Mouse (Mus musculus) urinary bladder, postnatal 25 days (tissue): Measurements from ENCODE around the gene Gm11032.
"Not testable (repeated sequence)": the region's sequence is repeated elsewhere in the genome, so short reads cannot be mapped to it uniquely, and the experiment has no call there.

Source experiments
- DNase-seq: peaks from one replicate; pipeline ENCODE4 v3.0.0; 2022; ENCODE audit warnings: low spot score

Gene Gm11032

DNA sequence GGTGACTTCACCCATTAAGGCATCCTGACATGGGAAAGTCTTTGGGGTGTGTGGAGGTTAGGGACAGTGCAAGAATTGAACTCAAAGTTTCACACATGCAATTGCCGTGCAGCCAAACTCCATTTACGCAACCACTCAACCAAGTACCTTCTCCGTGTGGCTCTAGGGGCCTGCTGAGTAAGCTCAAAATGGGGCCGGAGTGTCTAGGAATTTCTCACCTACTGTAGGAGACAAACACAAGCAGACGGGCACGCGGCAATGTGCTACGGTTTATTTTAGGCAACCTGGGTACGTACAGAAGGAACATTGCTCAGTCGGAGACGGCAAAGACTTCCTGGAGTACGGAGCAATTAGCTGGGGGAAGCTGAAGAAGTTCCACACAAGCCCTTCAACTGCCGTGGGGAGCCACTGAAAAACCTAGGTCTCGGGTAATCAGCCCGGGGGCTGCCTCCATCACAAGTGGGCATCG is at the start of gene Gm11032:
TSS of gene Gm11032 (plus strand) at position 51 of the 469 bp plus-strand sequence.
- DNase-seq = no peak

DNA sequence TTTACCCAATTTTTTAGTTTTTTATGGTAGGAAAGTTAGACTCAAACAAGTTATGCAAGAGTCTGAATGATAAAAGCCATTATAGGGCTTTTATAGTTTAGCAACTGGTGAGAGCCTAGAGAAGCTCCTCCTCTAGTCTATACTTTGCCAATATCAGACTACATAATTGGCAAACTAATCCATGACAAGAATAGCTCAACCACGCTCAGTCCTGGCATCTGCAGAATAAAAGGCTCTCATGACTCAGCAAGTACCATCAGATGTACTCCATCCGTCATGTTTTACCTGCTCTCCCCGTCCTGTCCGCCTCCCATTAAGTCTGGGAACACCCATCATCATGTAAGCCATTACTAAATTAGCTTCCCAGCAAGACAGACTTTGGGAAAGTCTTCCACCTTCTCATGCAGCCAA is 48.4 kb upstream of the Gm11032 start:
- no peak for DNase-seq

DNA sequence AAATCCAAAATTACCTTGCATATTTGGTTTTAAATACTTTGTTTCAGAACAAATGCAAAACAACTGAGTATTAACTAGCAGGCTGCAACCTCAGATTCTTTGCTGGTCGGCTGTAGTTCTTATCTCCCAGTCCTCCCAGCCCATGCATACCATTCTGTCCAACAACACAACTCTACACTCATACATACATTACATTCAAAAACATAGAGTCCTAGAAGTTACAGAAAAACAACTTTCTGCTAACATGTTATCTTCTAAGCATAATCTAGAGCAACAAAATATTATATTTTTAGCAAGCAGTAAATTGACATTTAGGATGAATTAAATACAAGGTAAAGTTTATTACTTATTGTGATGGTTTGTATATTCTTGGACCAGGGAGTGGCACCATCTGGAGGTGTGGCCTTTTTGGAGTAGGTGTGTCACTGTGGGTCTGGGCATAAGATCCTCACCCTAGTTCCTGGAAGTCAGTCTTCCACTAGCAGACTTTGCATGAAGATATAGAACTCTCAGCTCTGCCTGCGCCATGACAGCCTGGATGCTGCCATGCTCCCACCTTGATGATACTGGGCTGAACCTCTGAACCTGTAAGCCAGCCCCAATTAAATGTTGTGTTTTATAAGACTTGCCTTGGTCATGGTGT is 43.7 kb upstream of the Gm11032 start:
- not testable (repeated sequence) for DNase-seq

GRCm38 (mm10) chr11:4577079-4577478 is 42.8 kb upstream of the Gm11032 start:
- no peak for DNase-seq

DNA sequence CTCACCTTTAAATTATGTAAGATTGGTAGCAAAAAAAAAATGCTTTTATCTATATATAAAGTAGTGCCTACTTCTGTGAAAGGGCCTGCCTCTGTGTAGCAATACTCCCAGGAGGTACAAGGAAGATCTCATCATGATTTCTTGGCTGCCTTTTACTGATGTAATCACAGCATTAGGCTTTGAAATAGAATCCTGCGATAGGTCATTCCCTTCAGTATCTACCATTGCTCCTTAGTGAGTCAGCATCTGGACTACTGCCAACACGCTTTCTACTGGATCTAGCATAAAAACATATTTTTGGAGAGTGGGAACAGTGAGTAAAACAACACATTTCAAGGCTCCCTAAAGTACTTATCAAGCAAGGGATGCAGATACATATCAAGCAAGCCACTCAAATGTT is 41.2 kb upstream of the Gm11032 start:
- peak; percentile 58 for DNase-seq

GRCm38 (mm10) chr11:4591811-4592210 is 28.1 kb upstream of the Gm11032 start:
- no peak for DNase-seq

- DNase-seq = no peak
These were observed 26.4 kb upstream of the Gm11032 start for GRCm38 (mm10) chr11:4593491-4593848.

GRCm38 (mm10) chr11:4593849-4594607 is 25.8 kb upstream of the Gm11032 start:
- peak; percentile 50 for DNase-seq

GRCm38 (mm10) chr11:4594608-4595500 is 25.0 kb upstream of the Gm11032 start, which contains the start of gene Mtmr3:
TSS of gene Mtmr3 (minus strand) at chr11:4594863.
- DNase-seq = peak; percentile 96

GRCm38 (mm10) chr11:4598411-4598810 is 21.5 kb upstream of the Gm11032 start:
- DNase-seq = no peak

DNA sequence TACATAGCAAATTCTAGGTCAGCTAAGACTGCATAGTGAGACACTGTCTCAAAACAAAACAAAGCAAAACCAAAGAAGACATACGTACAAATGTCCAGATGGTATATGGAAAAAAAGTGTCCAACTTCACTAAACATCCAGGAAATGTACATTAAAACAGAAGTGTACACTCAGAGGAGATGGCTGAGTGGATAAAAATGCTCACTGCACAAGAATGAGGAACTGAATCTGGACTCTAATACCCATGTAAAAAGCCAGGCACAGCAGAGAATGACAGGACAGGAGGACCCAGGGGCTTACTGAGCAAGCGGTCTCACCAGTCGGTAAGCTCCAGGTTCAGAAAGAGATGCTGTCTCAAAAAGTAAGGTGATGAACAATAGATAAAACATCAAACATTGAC is 20.0 kb upstream of the Gm11032 start:
- DNase-seq = no peak

DNA sequence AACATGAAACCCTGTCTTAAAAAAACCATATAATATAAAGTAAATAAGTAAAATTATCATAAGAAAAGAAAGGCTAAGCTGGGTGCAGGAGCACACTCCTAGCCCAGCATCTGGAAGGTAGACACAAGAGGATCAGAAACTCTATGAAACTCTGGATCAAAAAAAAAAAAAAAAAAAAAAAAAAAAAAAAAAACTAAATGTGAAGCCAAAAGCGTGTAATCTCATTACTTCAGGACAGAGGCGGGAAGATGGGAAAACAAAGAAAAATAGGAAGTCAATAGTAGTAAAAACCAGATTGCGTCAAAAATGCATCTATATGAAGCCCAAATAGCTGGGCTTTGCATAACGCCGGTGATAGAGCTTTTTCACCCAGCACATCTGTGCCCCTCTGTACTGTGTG is 18.0 kb upstream of the Gm11032 start:
- DNase-seq = no peak

DNA sequence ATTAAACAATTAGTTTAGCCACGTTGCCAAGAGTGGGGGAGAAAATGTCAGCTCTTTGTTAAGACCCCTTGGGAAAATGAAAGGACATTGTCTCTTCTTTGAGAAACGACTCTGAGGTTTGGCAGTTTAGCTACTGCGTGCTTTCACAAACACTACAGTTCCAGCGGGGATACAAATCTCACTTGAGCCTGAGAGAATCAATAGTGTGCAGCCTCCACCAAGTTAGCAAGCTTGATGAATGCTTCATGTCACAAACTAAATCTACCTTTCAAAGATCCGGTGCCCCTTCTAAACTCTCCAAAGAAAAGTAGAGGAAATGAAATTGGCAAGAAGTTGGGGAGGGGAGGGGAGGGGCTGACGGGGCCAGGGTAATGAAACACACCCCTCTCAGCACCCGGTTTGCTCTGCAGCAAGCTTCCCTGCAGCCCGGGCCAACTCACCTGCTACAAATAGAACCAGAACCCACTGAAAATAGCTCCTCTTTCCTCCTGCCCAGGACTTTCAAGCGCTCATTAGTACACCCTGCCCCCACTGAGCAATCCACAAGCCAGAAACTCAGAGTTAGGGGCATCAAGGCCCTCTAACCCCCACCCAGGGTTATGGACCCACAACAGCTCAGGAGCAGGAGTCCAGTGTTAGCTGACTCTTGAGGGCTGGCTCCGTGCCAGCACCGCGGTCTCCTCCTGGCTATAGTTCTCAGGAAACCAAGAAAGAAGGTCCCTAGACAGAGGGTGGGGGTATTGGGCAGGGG is 17.0 kb upstream of the Gm11032 start:
- no peak for DNase-seq

DNA sequence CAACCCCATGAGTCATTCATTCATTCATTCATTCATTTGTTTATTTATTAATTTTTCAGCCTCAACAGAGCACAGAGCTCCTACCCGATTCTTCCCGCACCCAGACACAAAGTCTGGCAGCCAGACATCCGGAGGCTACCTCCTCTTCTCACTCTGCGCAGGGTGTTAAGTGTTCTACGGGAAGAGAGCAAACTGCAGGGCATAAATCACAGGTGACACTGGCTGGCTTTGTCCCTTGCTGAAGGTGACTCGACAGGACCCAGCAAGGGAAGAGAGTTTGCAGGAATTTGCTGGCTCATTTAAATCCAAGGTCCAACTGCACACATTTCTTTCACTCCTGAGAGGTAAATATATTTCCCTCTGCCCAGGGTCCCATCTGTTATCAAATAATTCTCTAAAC is 15.4 kb upstream of the Gm11032 start:
- DNase-seq = no peak

- no peak for DNase-seq
These were observed 14.5 kb upstream of the Gm11032 start for GRCm38 (mm10) chr11:4605414-4605813.

DNA sequence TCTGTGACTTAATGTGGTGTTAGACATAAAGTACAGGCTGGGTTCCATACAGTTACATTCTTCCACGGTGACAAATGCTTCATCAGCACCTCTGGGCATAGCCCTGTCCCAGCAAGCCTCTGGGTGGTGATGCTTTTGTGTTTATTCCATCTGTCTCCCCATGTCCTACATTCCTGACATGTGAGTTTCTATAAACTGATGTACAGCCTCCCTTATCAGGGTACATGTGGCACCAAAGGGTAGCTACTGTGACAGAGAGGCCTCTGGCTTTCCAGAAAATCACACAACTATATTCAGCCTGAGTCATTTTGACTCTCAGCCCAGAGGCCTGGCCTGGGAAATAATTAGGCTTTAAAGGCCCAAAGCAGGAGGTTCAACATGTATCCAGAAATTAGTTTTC is 13.3 kb upstream of the Gm11032 start:
- DNase-seq = no peak

DNA sequence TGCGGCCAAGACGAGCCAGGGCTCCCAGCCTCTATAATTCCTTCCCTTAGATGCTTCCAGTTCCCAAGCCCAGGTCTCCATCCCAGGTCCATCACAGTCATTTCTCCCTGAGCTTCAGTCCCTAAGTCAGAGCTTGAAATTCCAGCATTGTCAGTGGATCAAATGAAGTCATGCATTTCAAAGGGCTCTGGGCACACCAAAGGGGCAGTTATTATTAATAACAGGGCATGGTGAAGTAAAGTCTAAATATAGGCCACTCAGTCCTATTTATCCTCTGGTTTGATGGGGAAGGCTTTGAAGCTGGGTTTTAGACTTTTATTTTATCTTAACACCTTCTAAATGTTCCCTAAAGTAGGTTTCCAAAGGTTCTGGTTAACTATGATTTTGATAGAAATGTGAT is 8.0 kb upstream of the Gm11032 start:
- DNase-seq = no peak

DNA sequence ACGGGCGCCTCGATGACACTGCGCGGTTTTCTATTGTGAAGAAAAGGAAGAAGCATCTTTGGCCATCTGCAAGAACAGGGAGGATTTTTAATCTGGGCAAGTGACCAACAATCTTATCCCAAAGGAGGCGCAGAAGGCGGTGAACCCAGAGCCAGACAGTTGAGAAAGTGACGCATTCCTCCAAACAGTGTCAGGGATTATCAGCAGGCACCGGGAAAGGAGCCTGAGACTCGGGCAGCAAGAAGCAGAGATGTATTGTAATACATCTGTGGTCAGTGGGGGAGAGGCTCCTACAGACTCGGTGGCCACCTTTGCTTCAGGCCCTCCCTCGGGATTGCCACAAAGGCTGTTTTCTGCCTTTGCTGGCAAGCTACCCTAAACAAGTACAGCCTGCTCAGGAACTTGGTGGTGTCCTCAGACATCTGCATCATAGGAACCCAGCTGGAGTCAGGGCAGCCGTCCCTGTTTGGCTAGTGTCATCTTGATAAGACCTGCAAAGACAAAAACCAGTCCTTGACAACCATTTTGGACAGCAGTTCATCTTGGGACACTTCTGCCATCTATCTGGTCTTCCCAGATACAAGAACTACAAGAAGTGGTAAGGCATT is 738 bp downstream of the Gm11032 start:
- DNase-seq = no peak

DNA sequence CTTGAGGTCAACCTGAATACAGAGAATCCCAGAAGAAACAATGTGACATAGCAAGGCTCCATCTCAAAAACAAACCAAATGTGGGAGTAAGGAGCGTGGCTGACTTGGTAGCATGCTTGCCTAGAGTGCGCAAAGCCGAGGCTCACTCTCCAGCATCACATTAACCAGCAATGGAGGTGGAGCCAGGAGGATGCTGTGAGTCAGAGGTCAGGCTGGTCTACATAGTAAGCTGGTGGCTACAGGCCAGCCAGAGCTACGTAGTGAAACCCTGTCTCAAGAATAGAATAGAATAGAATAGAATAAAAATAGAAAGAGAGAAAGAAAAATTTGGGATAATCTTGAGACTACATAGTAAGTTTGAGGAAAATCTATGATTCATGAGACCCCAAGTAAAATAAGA is 2.0 kb downstream of the Gm11032 start:
- no peak for DNase-seq

DNA sequence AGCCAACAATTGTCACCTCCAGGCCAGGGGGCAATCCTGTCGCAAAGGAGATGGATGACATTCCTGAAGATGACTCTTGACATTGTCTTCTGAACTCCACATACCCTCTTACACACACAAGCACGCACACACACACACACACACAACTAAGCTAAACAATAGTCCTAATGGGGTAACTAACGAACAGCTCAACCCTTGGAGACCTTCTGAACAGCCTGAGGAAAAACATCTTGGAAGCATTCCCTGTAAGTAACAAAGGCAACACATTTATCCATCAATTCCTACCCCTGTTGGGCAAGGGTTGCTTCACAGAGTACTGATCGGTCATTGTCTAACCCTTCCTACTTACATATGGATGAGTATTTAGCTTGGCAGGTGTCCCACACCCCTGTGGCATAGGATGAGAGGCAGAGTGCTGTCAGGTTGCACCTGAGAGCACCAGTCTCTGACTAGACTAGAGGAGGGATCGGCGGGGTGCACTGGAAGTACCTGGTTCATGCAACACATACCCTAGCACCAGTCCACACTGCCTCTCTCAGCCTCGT is 2.6 kb downstream of the Gm11032 start:
- DNase-seq = no peak

DNA sequence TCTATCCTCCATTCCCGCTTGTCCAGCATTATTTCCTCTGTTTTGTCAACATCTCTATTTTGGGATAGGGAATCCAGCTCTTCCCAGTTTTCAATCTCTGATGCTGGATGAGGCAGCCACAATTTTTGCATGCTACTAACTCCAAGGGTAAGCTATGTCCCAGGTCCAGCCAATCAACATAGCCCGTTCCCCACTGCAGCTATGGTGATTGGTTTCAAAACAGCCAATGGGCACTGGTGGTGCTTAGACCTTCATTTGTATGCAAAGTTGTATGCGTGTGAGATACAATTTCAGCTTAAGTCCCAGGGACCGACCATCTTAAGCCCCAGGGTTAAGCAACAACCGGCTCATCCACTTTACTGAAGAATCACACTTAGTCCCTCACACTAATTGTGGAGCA is 3.1 kb downstream of the Gm11032 start:
- no peak for DNase-seq
